Mouse (Mus musculus): Measurements from ENCODE around the gene Fpgs.

Gene Fpgs

DNA sequence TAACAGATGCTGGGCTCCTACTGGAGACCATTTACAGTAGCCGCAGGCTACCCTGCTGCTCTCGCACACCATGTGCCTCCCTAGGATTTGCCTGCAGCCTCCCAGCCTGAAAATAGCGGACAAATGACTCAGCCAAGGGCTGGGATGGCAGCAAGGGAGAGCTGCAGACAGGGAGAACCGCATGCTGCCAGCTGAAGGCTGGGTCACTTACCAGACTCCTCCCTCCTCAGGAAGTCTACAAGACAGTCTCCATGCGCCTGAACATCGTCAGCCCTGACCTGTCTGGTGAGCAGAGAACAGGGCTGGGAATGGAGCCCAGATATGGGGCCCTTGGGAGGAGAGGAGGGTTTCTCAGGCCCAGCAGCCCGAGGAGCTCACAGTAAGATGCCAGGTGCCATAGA is 23.9 kb downstream of the Fpgs start:
- TF ChIP-seq POU5F1 (IDR thresholded peaks at IDR 0.05; ENCODE audit: borderline replicate concordance, low read length), result no peak
- TF ChIP-seq CTCF (conservative IDR thresholded peaks at IDR 0.05; ENCODE audit: low read length), result no peak
- TF ChIP-seq NANOG (IDR thresholded peaks at IDR 0.05; ENCODE audit: borderline replicate concordance, low read length), result no peak
- Histone ChIP-seq H3K36me3 (ENCODE audit: insufficient read depth, low read length) (peaks cover 94% of the 10 kb centered on the region), H3K9me3 (ENCODE audit: low read length) (no peaks in the 10 kb centered on the region), H3K4me3 (replicated peaks; ENCODE audit: low read length) (no peak overlapping the region), H3K4me1 (replicated peaks; ENCODE audit: low read depth, low read length) (peaks cover 52% of the 10 kb centered on the region), H3K27me3 (ENCODE audit: insufficient read depth, low read length) (no peaks in the 10 kb centered on the region)

DNA sequence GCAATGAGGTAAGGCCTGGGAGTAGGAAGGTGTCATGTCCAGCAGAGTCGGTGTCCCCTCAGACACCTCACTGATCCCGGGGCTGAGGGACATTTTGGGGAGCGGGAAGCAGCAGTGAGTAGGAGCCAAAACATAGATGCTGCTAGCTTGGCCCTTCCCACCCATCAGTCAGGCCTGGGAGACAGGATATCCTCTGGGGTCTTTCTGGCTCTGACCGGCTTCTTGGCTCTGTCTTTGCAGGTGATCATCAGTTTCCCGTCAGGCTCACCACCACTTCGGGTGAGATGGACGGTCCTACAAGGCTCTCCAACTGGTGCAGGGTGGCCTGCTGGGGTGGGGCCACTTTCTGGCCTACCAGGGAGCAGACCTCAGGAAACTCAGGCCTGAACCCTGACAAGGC is 26.3 kb downstream of the Fpgs start:
- peaks cover 47% of the 10 kb centered on the region for H3K4me1 ChIP-seq (replicated peaks; ENCODE audit: low read depth, low read length)
- no peaks in the 10 kb centered on the region for H3K9me3 ChIP-seq (ENCODE audit: low read length)
- H3K36me3 ChIP-seq (ENCODE audit: insufficient read depth, low read length), result peaks cover 94% of the 10 kb centered on the region
- no peak for TF ChIP-seq POU5F1 (IDR thresholded peaks at IDR 0.05; ENCODE audit: borderline replicate concordance, low read length)
- TF ChIP-seq CTCF (conservative IDR thresholded peaks at IDR 0.05; ENCODE audit: low read length), result no peak
- TF ChIP-seq NANOG (IDR thresholded peaks at IDR 0.05; ENCODE audit: borderline replicate concordance, low read length), result no peak
- no peaks in the 10 kb centered on the region for H3K27me3 ChIP-seq (ENCODE audit: insufficient read depth, low read length)
- H3K4me3 ChIP-seq (replicated peaks; ENCODE audit: low read length), result no peak overlapping the region

DNA sequence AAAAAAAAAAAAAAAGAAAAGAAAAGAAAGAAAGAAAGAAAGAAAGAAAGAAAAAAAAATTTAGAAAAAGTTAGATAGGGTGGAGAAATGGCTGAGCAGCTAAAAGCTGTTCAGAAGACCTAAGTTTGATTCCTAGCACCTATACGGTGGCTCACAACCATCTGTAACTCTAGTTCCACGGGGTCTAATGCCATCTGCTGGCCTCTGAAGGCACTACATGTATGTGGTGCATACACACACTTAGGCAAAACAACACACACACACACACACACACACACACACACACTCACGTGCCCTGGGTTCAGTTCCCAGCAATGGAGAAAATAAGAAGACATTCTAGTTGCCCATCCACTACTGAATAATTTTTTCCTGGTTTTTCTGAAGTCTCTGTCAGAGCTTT is 27.1 kb downstream of the Fpgs start:
- Histone ChIP-seq H3K4me3 (replicated peaks; ENCODE audit: low read length) (no peak overlapping the region), H3K36me3 (ENCODE audit: insufficient read depth, low read length) (peaks cover 94% of the 10 kb centered on the region)
- no peak for TF ChIP-seq NANOG (IDR thresholded peaks at IDR 0.05; ENCODE audit: borderline replicate concordance, low read length)
- TF ChIP-seq CTCF (conservative IDR thresholded peaks at IDR 0.05; ENCODE audit: low read length), result peak; percentile 24

DNA sequence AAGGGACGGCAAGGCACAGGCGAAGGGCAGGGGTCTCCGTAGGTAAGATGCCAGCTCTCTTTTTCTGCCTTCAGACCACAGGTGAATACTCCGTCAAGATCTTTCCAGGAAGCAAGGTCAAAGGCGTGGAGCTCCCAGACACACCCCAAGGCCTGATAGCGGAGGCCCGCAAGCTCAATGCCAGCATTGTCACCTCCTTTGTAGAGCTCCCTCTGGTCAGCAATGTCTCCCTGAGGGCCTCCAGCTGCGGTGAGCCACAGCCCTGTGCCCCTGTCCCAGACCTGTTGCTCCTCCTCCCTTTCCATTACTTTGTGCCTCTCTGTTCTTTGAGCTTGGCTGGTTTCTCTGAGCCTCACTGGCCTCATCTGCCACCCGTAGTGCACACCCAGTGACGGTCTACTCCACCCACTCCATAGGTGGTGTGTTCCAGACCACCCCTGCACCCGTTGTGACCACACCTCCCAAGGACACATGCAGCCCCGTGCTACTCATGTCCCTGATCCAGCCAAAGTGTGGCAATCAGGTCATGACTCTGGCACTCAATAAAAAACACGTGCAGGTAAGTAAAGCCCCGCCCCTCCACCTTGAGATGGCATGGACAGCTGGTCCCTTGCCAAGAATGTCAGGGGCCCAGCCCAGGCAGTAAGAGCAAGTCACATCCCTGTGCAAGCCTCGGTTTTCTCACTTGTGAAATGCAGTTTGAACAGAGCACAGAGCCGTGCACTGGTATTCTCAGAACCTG is 30.6 kb downstream of the Fpgs start:
- TF ChIP-seq POU5F1 (IDR thresholded peaks at IDR 0.05; ENCODE audit: borderline replicate concordance, low read length), result no peak
- TF ChIP-seq NANOG (IDR thresholded peaks at IDR 0.05; ENCODE audit: borderline replicate concordance, low read length), result no peak
- no peak for TF ChIP-seq CTCF (conservative IDR thresholded peaks at IDR 0.05; ENCODE audit: low read length)
- peaks cover 93% of the 10 kb centered on the region for H3K36me3 ChIP-seq (ENCODE audit: insufficient read depth, low read length)
- H3K27me3 ChIP-seq (ENCODE audit: insufficient read depth, low read length), result no peaks in the 10 kb centered on the region
- H3K4me3 ChIP-seq (replicated peaks; ENCODE audit: low read length), result peak overlapping the region; percentile 13
- H3K4me1 ChIP-seq (replicated peaks; ENCODE audit: low read depth, low read length), result peaks cover 31% of the 10 kb centered on the region
- H3K9me3 ChIP-seq (ENCODE audit: low read length), result no peaks in the 10 kb centered on the region

More for the DNA sequence above, 27.1 kb downstream of the Fpgs start:
- no peaks in the 10 kb centered on the region for H3K9me3 ChIP-seq (ENCODE audit: low read length)
- peaks cover 46% of the 10 kb centered on the region for H3K4me1 ChIP-seq (replicated peaks; ENCODE audit: low read depth, low read length)
- H3K27me3 ChIP-seq (ENCODE audit: insufficient read depth, low read length), result no peaks in the 10 kb centered on the region

- TF ChIP-seq CTCF (conservative IDR thresholded peaks at IDR 0.05; ENCODE audit: low read length), result no peak
- no peak for TF ChIP-seq POU5F1 (IDR thresholded peaks at IDR 0.05; ENCODE audit: borderline replicate concordance, low read length)
- no peak for TF ChIP-seq NANOG (IDR thresholded peaks at IDR 0.05; ENCODE audit: borderline replicate concordance, low read length)
- Histone ChIP-seq H3K9me3 (ENCODE audit: low read length) (no peaks in the 10 kb centered on the region), H3K4me1 (replicated peaks; ENCODE audit: low read depth, low read length) (peaks cover 40% of the 10 kb centered on the region), H3K36me3 (ENCODE audit: insufficient read depth, low read length) (peaks cover 87% of the 10 kb centered on the region), H3K27me3 (ENCODE audit: insufficient read depth, low read length) (no peaks in the 10 kb centered on the region), H3K4me3 (replicated peaks; ENCODE audit: low read length) (no peak overlapping the region)
These were observed 31.9 kb downstream of the Fpgs start for GRCm38 (mm10) chr2:32671907-32672595.

- Histone ChIP-seq H3K27me3 (ENCODE audit: insufficient read depth, low read length) (no peaks in the 10 kb centered on the region), H3K9me3 (ENCODE audit: low read length) (no peaks in the 10 kb centered on the region), H3K36me3 (ENCODE audit: insufficient read depth, low read length) (peaks cover 84% of the 10 kb centered on the region), H3K4me3 (replicated peaks; ENCODE audit: low read length) (no peak overlapping the region), H3K4me1 (replicated peaks; ENCODE audit: low read depth, low read length) (peaks cover 42% of the 10 kb centered on the region)
- TF ChIP-seq NANOG (IDR thresholded peaks at IDR 0.05; ENCODE audit: borderline replicate concordance, low read length) (no peak), POU5F1 (IDR thresholded peaks at IDR 0.05; ENCODE audit: borderline replicate concordance, low read length) (no peak), CTCF (conservative IDR thresholded peaks at IDR 0.05; ENCODE audit: low read length) (no peak)
These were observed 32.8 kb downstream of the Fpgs start for GRCm38 (mm10) chr2:32671147-32671546.

GRCm38 (mm10) chr2:32669876-32670275 is 34.1 kb downstream of the Fpgs start:
- Histone ChIP-seq H3K27me3 (ENCODE audit: insufficient read depth, low read length) (no peaks in the 10 kb centered on the region), H3K36me3 (ENCODE audit: insufficient read depth, low read length) (peaks cover 82% of the 10 kb centered on the region), H3K9me3 (ENCODE audit: low read length) (no peaks in the 10 kb centered on the region), H3K4me3 (replicated peaks; ENCODE audit: low read length) (no peak overlapping the region), H3K4me1 (replicated peaks; ENCODE audit: low read depth, low read length) (peaks cover 53% of the 10 kb centered on the region)
- no peak for TF ChIP-seq CTCF (conservative IDR thresholded peaks at IDR 0.05; ENCODE audit: low read length)

DNA sequence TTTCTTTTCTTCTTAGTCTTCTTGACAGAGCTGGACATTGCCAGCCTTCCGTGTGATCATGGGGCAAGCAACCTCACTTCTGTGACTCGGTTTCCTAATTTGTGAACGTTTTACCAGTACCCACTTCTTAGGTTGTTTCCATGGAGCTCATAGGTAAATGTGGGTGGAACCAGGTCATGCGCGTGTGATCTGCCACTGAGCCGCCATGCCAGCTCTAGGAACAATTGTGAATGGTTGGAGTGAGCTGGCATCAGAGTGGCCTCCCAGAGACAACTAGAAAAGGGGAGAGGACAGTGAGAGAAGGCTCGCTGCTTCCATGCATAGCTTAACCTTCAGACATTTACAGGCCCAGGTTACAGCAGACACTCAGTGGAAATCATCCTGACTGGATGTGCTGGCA is 35.8 kb downstream of the Fpgs start:
- Histone ChIP-seq H3K9me3 (ENCODE audit: low read length) (no peaks in the 10 kb centered on the region), H3K4me3 (replicated peaks; ENCODE audit: low read length) (no peak overlapping the region), H3K36me3 (ENCODE audit: insufficient read depth, low read length) (peaks cover 75% of the 10 kb centered on the region), H3K4me1 (replicated peaks; ENCODE audit: low read depth, low read length) (peaks cover 43% of the 10 kb centered on the region), H3K27me3 (ENCODE audit: insufficient read depth, low read length) (no peaks in the 10 kb centered on the region)
- no peak for TF ChIP-seq NANOG (IDR thresholded peaks at IDR 0.05; ENCODE audit: borderline replicate concordance, low read length)
- TF ChIP-seq POU5F1 (IDR thresholded peaks at IDR 0.05; ENCODE audit: borderline replicate concordance, low read length), result no peak
- TF ChIP-seq CTCF (conservative IDR thresholded peaks at IDR 0.05; ENCODE audit: low read length), result no peak

Data from E14TG2a.4 (cell line).